Mouse (Mus musculus) kidney, adult 2 months (tissue): ENCODE results near the gene Fam20a. TPM values are rescaled to one million over a fixed set of nuclear protein-coding genes. Genes with fewer than 3 reads are reported as not detected.

Experiments used
- DNase-seq: peaks from one replicate; pipeline ENCODE4 v3.0.0; 2021
- H3K27ac ChIP-seq: fragments of 200-500 bp; 2 replicates; pipeline ENCODE4 v1.5.1; 2012; ENCODE audit warnings: low read depth, low read length, control low read depth, inconsistent platforms; ENCODE audit not compliant: insufficient read depth
- H3K27me3 ChIP-seq: fragments of 200-500 bp; replicated peaks from 2 replicates; pipeline ENCODE4 v1.6.1; 2012; ENCODE audit warnings: mild to moderate bottlenecking, moderate library complexity, low read length, inconsistent platforms; ENCODE audit not compliant: control insufficient read depth, insufficient read depth
- H3K36me3 ChIP-seq: fragments of 200-500 bp; 2 replicates; pipeline ENCODE4 v1.6.1; 2012; ENCODE audit warnings: mild to moderate bottlenecking, moderate library complexity, low read length, inconsistent platforms; ENCODE audit not compliant: control insufficient read depth, insufficient read depth
- H3K4me1 ChIP-seq: fragments of 200-500 bp; 2 replicates; pipeline ENCODE4 v1.6.1; 2011; ENCODE audit warnings: low read length; ENCODE audit not compliant: control insufficient read depth, insufficient read depth
- H3K4me3 ChIP-seq: fragments of 200-500 bp; 2 replicates; pipeline ENCODE4 v1.5.1; 2011; ENCODE audit warnings: mild to moderate bottlenecking, low read depth, low read length, control low read depth; ENCODE audit not compliant: insufficient read depth
- CTCF ChIP-seq: fragments of 200-500 bp; conservative IDR thresholded peaks from 2 replicates; pipeline ENCODE4 v1.5.1; 2011; ENCODE audit warnings: low read depth, mild to moderate bottlenecking, control low read depth, low read length, moderate library complexity, mixed read lengths; ENCODE audit not compliant: insufficient read depth, insufficient read length
- POLR2A ChIP-seq: fragments of 200-500 bp; IDR thresholded peaks from one replicate; pipeline ENCODE4 v1.6.1; 2011; ENCODE audit warnings: low read depth, low read length, control low read depth
- WGBS: fragments of 180-500 bp; shearing (Covaris S2); methylation state at CpG from one replicate; pipeline ENCODE4 v1.1.7; 2018; 5-methylcytosine and 5-hydroxymethylcytosine counted together
- polyA plus RNA-seq: library from polyadenylated mRNA; depleted of rRNA; stranded (reverse); fragments of >200 nt; gene quantifications from 2 replicates; pipeline ENCODE4 v1.2.3, GENCODE M21; 2012

Fam20a gene
- polyA plus RNA-seq, 1 experiment = 7.5 TPM

DNA sequence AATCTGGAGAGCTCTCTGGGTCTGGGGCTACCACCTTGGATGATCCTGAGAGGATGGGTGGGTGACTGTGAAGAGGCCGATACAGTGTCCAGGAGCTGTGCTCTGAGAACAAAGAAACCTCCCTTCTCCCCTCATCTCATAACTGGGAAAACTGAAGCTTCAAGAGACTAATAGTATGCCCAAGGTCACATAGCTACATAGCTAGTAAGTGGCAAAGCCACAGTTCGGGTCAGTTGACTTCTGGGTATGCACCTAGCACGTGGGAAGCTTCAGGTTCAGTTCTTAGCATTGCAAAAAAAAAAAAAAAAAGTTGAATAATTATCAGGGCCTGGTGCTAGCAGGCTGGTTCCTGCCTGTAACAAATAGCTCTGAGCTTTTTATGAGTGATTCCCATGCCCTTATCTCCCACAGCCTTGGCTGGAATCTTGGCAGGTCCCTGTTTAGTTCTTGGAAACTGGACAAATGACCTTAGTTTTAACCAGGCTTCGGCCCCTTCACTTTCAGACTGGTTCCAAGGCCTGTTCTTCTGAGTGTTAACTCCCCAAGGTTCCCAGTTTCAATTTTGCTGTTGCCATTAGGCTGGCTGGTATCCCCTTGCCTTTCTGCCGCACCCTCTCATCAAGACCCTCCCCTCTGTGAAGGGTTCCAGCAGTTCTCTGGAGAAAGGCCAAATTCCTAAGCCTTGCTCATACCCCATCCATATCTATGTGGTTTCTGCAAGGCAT is 80.4 kb downstream of the Fam20a start:
- DNase-seq = peak; percentile 88
- no peak overlapping the region for H3K4me3 ChIP-seq
- no peaks in the 10 kb centered on the region for H3K27me3 ChIP-seq
- WGBS = 25% methylated on average over 5 of the region's 5 CpGs
- H3K36me3 ChIP-seq = no peaks in the 10 kb centered on the region
- TF ChIP-seq CTCF (no peak), POLR2A (no peak)
- H3K4me1 ChIP-seq = peaks cover 17% of the 10 kb centered on the region; the same call in 1 of the 2 replicates
- peak overlapping the region; percentile 73 for H3K27ac ChIP-seq

DNA sequence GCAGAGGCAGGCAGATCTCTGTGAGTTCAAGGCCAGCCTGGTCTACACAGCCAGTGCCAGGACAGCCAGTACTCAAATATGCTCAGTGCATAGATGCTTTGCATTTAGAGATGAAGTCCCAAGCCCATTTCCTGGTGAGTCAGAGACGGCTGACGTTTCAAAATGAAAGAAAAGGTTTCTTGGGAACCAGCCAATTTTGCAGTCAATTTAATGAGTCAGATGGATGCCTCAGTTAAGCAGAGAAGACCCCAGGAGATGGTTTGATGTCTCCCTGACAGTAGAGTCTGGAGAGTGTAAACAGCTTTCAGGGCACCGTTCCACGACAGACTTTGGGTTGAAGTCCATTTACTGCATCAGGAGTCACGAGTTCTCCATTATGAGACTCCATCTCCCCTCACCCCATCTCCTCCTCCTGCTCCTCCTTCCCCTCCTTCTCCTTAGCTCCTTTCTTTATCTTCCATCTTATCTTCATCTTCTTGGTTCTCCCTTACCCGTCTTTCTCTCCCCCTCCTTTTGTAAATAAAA is 86.1 kb downstream of the Fam20a start:
- no peak overlapping the region for H3K4me3 ChIP-seq
- H3K4me1 ChIP-seq = peaks cover 3% of the 10 kb centered on the region; the same call in 1 of the 2 replicates
- WGBS = 45% methylated on average over 6 of the region's 6 CpGs
- H3K27ac ChIP-seq = no peak overlapping the region
- peak; percentile 63 for DNase-seq
- H3K36me3 ChIP-seq = no peaks in the 10 kb centered on the region
- TF ChIP-seq CTCF = no peak
- no peak for TF ChIP-seq POLR2A
- H3K27me3 ChIP-seq = no peaks in the 10 kb centered on the region

DNA sequence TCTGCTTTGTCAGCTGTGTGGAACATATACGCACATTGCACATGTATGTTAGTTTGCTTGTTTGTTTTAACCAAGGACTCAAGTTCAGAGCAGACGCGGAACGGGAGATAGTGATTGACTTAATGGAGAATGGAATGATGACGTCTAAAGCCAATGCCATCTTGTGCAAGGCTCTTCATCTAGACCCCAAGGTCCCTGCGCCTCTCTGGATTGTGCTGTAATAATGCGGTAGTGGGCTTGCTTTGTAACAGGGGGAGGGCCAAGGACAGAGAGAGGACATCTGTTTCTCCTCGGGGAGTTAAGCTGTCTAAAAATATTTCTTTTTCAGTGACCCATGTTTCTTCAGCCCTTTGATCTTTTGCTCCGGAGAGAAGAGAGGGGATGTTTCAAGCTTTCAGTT is 87.2 kb downstream of the Fam20a start:
- peaks cover 3% of the 10 kb centered on the region; the same call in 1 of the 2 replicates for H3K4me1 ChIP-seq
- no peaks in the 10 kb centered on the region for H3K36me3 ChIP-seq
- WGBS = 56% methylated on average over 9 of the region's 9 CpGs
- H3K27me3 ChIP-seq = no peaks in the 10 kb centered on the region
- no peak for DNase-seq
- no peak overlapping the region for H3K4me3 ChIP-seq
- no peak for TF ChIP-seq POLR2A
- no peak for TF ChIP-seq CTCF
- H3K27ac ChIP-seq = no peak overlapping the region

DNA sequence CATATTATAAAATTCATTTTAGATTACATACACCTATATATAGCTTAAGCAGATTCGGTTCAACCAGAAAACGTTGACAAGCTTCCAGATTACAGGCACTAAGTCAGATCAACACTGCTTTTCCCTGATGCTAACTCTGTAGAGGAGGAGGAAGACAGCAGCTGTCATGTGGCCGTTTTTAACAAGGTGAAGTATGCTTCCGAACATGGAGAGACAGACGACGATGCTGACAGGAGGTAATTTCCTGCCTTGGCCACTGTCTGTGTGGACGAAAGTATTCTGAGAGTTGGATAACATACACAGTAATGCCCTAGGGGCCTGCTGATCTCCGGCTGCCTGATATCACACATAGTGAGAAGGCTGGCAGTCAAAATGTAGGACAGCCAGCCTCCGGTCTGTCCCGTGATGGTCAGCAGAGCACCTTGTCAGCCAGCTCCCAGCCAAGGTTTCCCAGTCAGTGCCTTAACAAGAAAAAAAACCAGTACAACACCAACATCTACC is 93.0 kb downstream of the Fam20a start:
- H3K27me3 ChIP-seq = no peaks in the 10 kb centered on the region
- H3K4me1 ChIP-seq = no peaks in the 10 kb centered on the region
- H3K27ac ChIP-seq = no peak overlapping the region
- H3K36me3 ChIP-seq = no peaks in the 10 kb centered on the region
- no peak for DNase-seq
- 52% methylated on average over 10 of the region's 10 CpGs for WGBS
- no peak for TF ChIP-seq CTCF
- no peak for TF ChIP-seq POLR2A
- H3K4me3 ChIP-seq = no peak overlapping the region

DNA sequence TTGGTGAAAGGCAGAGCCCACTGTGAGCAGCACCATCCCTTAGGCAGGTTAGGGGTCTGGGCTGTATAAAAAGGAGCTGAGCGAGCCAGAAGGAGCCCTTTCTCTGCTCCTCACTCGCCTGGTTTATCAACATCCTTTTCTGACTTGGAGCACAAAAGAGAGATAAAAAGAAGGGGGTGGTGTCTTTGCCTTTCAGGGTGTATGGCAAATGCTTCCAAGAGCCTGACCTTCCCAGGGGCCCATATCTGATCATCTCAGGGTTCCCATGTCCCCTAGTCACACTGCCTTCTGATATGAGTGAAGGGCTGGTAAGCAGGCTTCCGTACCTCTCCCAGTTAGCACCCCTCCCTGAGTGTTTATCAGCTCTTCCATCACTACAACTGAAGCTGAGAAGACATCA is 94.0 kb downstream of the Fam20a start:
- no peak overlapping the region for H3K27ac ChIP-seq
- DNase-seq = no peak
- no peaks in the 10 kb centered on the region for H3K27me3 ChIP-seq
- H3K36me3 ChIP-seq = no peaks in the 10 kb centered on the region
- no peak for TF ChIP-seq CTCF
- no peak for TF ChIP-seq POLR2A
- peaks cover 3% of the 10 kb centered on the region; the same call in 1 of the 2 replicates for H3K4me1 ChIP-seq
- whole genome bisulfite sequencing = 98% methylated on average over 3 of the region's 3 CpGs
- H3K4me3 ChIP-seq = no peak overlapping the region

DNA sequence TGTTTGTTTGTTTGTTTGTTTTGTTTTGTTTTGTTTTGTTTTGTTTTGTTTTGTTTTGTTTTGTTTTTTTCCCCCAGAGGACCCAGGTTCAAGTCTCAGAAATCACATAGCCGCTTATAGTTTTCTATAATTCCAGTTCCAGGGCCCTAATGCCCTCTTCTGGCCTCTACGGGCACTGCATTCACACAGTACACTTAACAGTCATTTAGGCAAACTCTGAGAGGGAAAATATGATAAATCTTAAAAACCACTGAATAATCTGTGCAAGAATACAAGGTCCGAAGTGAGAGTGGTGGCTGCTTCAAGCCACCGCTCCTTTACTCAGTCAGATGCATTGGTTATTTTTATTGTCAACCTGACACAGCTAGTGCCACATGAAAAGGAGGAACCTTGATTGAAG is 94.4 kb downstream of the Fam20a start:
- DNase-seq = no peak
- TF ChIP-seq POLR2A (no peak), CTCF (peak; percentile 23; the same call in 1 of the 2 replicates)

DNA sequence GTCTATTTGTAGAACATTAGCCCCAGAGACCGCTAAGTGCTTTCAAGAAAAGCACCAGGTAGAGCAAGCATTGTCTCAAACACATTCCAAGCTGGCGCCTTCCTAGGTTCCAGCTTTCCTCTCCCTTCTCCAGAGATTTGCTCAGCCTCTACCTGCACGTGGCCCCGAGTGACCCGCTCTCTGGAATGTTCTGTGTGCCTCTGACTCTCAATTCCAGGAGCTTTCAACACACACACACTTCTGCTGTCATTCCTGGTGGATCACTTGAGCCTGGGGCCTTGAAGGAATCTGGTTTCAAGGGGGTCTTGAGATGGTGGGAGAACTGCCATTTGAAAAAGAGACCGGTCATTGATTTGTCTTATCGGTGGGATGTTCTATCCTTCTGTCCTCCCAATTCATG is 98.8 kb downstream of the Fam20a start:
- Histone ChIP-seq H3K27ac (no peak overlapping the region), H3K4me3 (no peak overlapping the region), H3K4me1 (peaks cover 3% of the 10 kb centered on the region; the same call in 1 of the 2 replicates), H3K36me3 (no peaks in the 10 kb centered on the region), H3K27me3 (no peaks in the 10 kb centered on the region)
- WGBS = 71% methylated on average over 7 of the region's 7 CpGs
- no peak for DNase-seq
- no peak for TF ChIP-seq POLR2A
- TF ChIP-seq CTCF = no peak

More for the DNA sequence above, 94.4 kb downstream of the Fam20a start:
- no peak overlapping the region for H3K27ac ChIP-seq
- H3K4me1 ChIP-seq = peaks cover 3% of the 10 kb centered on the region; the same call in 1 of the 2 replicates
- H3K27me3 ChIP-seq = no peaks in the 10 kb centered on the region
- 90% methylated on average over 4 of the region's 4 CpGs for WGBS
- H3K36me3 ChIP-seq = no peaks in the 10 kb centered on the region
- no peak overlapping the region for H3K4me3 ChIP-seq
